Mouse (Mus musculus) kidney, embryonic 14.5 days (tissue): Measurements from ENCODE around the gene Rnf10. TPM values are rescaled to one million over a fixed set of nuclear protein-coding genes. Genes with fewer than 3 reads are reported as not detected.

Experiments used
- ATAC-seq: fragments of 200-750 bp; cut with Nextera tagmentation; 2 replicates; pipeline ENCODE4 v1.8.0; 2017; ENCODE audit warnings: moderate number of reproducible peaks, mild to moderate bottlenecking, moderate TSS enrichment, moderate library complexity; ENCODE audit not compliant: low FRiP score, low TSS enrichment
- H3K27ac ChIP-seq: fragments of 300-500 bp; sonication (generic); 2 replicates; pipeline ENCODE4 v1.5.1; 2014; ENCODE audit warnings: low read depth, mild to moderate bottlenecking, low read length, moderate library complexity, mixed read lengths
- H3K27me3 ChIP-seq: fragments of 300-500 bp; sonication (generic); 2 replicates; pipeline ENCODE4 v1.6.1; 2014; ENCODE audit warnings: mild to moderate bottlenecking, low read length; ENCODE audit not compliant: control insufficient read depth, insufficient read depth
- H3K36me3 ChIP-seq: fragments of 300-500 bp; sonication (generic); 2 replicates; pipeline ENCODE4 v1.6.1; 2014; ENCODE audit warnings: low read length, mixed read lengths; ENCODE audit not compliant: control insufficient read depth, insufficient read depth
- H3K4me1 ChIP-seq: fragments of 300-500 bp; sonication (generic); 2 replicates; pipeline ENCODE4 v1.6.1; 2014; ENCODE audit warnings: low read length, mixed read lengths; ENCODE audit not compliant: control insufficient read depth, insufficient read depth
- H3K4me2 ChIP-seq: fragments of 300-500 bp; sonication (generic); replicated peaks from 2 replicates; pipeline ENCODE4 v1.6.1; 2014; ENCODE audit warnings: low read depth, mild to moderate bottlenecking, low read length
- H3K4me3 ChIP-seq: fragments of 300-500 bp; sonication (generic); 2 replicates; pipeline ENCODE4 v1.5.1; 2014; ENCODE audit warnings: mild to moderate bottlenecking, low read length
- H3K9ac ChIP-seq: fragments of 300-500 bp; sonication (generic); 2 replicates; pipeline ENCODE4 v1.6.1; 2014; ENCODE audit warnings: low read depth, mild to moderate bottlenecking, low read length, moderate library complexity
- H3K9me3 ChIP-seq: fragments of 300-500 bp; sonication (generic); 2 replicates; pipeline ENCODE4 v1.6.1; 2016; ENCODE audit warnings: low read length; ENCODE audit not compliant: control insufficient read depth
- WGBS: fragments of 180-500 bp; shearing (Covaris S2); extraction: QIAGEN DNeasy Blood & Tissue Kit; methylation state at CpG from one replicate; pipeline ENCODE4 v1.1.7; 2014; 5-methylcytosine and 5-hydroxymethylcytosine counted together
- polyA plus RNA-seq: library from polyadenylated mRNA; unstranded; fragments of >200 nt; fragmentation: Nextera tagmentation; extraction: Ambion mirVana; gene quantifications from 2 replicates; pipeline ENCODE4 v1.2.1, GENCODE M21; 2014

The Rnf10 gene
- polyA plus RNA-seq, 1 experiment from 2014 or later: 81.9 TPM

GRCm38 (mm10) chr5:115278785-115279184, 6.1 kb upstream of the Rnf10 start:
- Histone ChIP-seq H3K9me3 (no peaks in the 10 kb centered on the region), H3K9ac (no peak overlapping the region), H3K27ac (no peak overlapping the region), H3K4me3 (no peak overlapping the region), H3K27me3 (no peaks in the 10 kb centered on the region), H3K4me2 (no peak overlapping the region), H3K36me3 (peaks cover 6% of the 10 kb centered on the region), H3K4me1 (peaks cover 5% of the 10 kb centered on the region)
- ATAC-seq: no peak
- WGBS: 60% methylated on average over 2 of the region's 2 CpGs

GRCm38 (mm10) chr5:115278053-115278452, 5.4 kb upstream of the Rnf10 start:
- Histone ChIP-seq H3K27ac (no peak overlapping the region), H3K4me1 (peaks cover 8% of the 10 kb centered on the region), H3K9ac (no peak overlapping the region), H3K27me3 (no peaks in the 10 kb centered on the region), H3K9me3 (no peaks in the 10 kb centered on the region), H3K4me3 (no peak overlapping the region), H3K36me3 (no peaks in the 10 kb centered on the region), H3K4me2 (no peak overlapping the region)
- WGBS: 86% methylated on average over 1 of the region's 1 CpGs
- no peak for ATAC-seq

DNA sequence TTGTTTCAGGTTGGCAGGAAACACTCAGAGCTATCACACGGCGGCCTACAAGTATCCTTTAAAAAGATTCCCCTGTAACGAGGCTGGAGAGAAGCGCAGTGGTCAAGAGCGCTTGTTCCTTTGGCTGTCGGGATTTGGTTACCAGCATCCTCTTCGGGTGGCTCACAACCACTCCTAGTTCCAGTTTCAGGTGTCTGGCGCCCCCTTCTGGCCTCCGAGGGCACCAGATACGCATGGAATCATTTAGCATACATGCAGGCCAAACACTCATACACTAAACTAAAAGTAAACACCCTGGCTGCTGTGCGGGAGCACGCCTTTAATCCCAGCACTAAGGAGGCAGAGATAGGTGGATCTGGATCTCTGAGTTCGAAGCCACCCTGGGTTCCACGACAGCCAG, 3.3 kb upstream of the Rnf10 start:
- H3K4me1 ChIP-seq: peaks cover 13% of the 10 kb centered on the region
- WGBS: 44% methylated on average over 14 of the region's 14 CpGs
- no peaks in the 10 kb centered on the region for H3K27me3 ChIP-seq
- no peak overlapping the region for H3K4me2 ChIP-seq
- H3K4me3 ChIP-seq: no peak overlapping the region
- H3K36me3 ChIP-seq: no peaks in the 10 kb centered on the region
- H3K9me3 ChIP-seq: no peaks in the 10 kb centered on the region
- no peak for ATAC-seq
- no peak overlapping the region for H3K9ac ChIP-seq
- H3K27ac ChIP-seq: no peak overlapping the region

- Histone ChIP-seq H3K36me3 (peaks cover 4% of the 10 kb centered on the region; the same call in 1 of the 2 replicates), H3K4me1 (peaks cover 21% of the 10 kb centered on the region)
- WGBS: 83% methylated on average over 1 of the region's 1 CpGs
Observed at GRCm38 (mm10) chr5:115274771-115275170, 2.1 kb upstream of the Rnf10 start.

DNA sequence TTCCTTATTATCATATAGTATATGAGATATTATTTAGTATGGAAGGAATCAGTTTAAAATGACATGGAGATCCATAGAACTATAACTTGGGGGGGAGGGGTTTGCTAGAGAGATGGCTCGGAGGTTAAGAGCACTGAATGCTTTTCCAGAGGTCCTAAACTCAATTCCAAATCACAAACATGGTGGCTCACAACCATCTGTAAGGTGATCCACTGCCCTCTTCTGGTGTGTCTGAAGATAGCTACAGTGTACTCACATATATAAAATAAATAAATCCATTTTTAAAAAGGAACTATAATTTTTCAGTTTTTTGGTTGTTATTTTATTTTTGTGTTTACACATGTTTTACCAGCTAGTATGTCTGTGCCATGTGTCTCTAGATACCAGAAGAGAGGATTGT, 1.7 kb upstream of the Rnf10 start:
- ATAC-seq: no peak
- WGBS: 79% methylated on average over 1 of the region's 1 CpGs
- Histone ChIP-seq H3K4me2 (no peak overlapping the region), H3K27me3 (no peaks in the 10 kb centered on the region), H3K4me1 (peaks cover 24% of the 10 kb centered on the region), H3K36me3 (peaks cover 7% of the 10 kb centered on the region; the same call in 1 of the 2 replicates), H3K9ac (no peak overlapping the region), H3K9me3 (no peaks in the 10 kb centered on the region), H3K27ac (no peak overlapping the region), H3K4me3 (no peak overlapping the region)

More at GRCm38 (mm10) chr5:115274771-115275170, 2.1 kb upstream of the Rnf10 start:
- Histone ChIP-seq H3K9ac (no peak overlapping the region), H3K27me3 (no peaks in the 10 kb centered on the region), H3K4me2 (no peak overlapping the region), H3K27ac (no peak overlapping the region), H3K9me3 (no peaks in the 10 kb centered on the region), H3K4me3 (no peak overlapping the region)
- no peak for ATAC-seq

GRCm38 (mm10) chr5:115273549-115274135, 944 bp upstream of the Rnf10 start:
- Histone ChIP-seq H3K27ac (no peak overlapping the region), H3K9me3 (no peaks in the 10 kb centered on the region), H3K27me3 (no peaks in the 10 kb centered on the region), H3K4me3 (no peak overlapping the region), H3K36me3 (peaks cover 10% of the 10 kb centered on the region), H3K4me2 (no peak overlapping the region; the same call in 1 of the 2 replicates), H3K9ac (peak overlapping the region; percentile 96; the same call in 1 of the 2 replicates), H3K4me1 (peaks cover 27% of the 10 kb centered on the region)
- no peak for ATAC-seq
- 83% methylated on average over 6 of the region's 6 CpGs for WGBS

DNA sequence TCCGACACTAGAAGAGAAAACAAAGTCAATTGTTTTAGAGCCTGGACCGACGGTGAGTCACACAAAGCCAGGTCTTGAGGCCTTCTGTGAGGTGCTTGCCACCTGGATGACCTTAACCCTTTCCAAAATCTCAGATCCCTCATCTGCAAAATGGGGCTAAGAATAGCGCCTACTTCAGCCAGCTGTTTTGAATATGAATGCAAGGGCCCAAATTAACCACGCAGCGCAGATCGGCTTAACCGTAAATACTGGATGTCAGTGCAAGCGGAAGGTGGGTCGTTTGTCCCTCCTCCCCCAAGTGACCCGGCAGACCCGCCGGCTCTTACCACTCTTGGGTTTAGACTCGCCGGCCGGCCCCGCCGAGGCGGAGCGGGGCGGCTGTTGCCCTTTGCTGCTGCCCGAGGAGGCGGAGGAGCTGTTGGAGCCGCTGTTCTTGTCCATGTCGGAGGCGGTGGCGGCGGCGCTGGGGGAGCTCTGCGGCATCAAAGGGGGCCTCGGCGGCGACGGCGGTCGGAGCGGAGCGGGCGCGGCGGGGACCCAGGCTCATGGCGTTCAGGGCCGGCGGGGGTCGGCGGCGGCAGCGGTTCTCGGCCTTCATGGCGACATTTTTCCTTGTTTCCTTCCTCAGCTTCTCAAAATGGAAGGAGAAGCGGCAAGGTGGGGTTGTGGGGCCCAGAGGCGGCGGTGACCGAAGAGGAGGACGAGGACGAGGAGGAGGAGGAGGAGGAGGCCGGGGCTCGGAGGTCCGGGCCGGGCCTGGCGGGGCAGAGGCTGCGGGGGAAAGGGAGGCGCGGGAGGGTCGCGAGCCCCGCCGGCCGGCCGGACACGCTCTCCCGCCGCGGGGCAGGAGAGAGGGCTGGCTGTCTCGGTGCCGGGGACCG, 527 bp downstream of the Rnf10 start:
- H3K27ac ChIP-seq: peak overlapping the region; percentile 83
- H3K27me3 ChIP-seq: no peaks in the 10 kb centered on the region
- ATAC-seq: peak; percentile 63
- H3K4me2 ChIP-seq: peak overlapping the region; percentile 89
- peak overlapping the region; percentile 96 for H3K9ac ChIP-seq
- H3K4me1 ChIP-seq: peaks cover 27% of the 10 kb centered on the region
- no peaks in the 10 kb centered on the region for H3K9me3 ChIP-seq
- H3K4me3 ChIP-seq: peak overlapping the region; percentile 98
- H3K36me3 ChIP-seq: peaks cover 13% of the 10 kb centered on the region
- under 1% methylated on average over 71 of the region's 77 CpGs for WGBS

GRCm38 (mm10) chr5:115269969-115270368, 2.7 kb downstream of the Rnf10 start:
- peak overlapping the region; percentile 89 for H3K4me2 ChIP-seq
- H3K9me3 ChIP-seq: no peaks in the 10 kb centered on the region
- WGBS: 82% methylated on average over 1 of the region's 1 CpGs
- no peak overlapping the region for H3K27ac ChIP-seq
- peaks cover 27% of the 10 kb centered on the region for H3K4me1 ChIP-seq
- H3K36me3 ChIP-seq: peaks cover 22% of the 10 kb centered on the region
- ATAC-seq: no peak
- H3K4me3 ChIP-seq: peak overlapping the region; percentile 98; the same call in 1 of the 2 replicates
- no peaks in the 10 kb centered on the region for H3K27me3 ChIP-seq
- H3K9ac ChIP-seq: no peak overlapping the region; the same call in 1 of the 2 replicates

DNA sequence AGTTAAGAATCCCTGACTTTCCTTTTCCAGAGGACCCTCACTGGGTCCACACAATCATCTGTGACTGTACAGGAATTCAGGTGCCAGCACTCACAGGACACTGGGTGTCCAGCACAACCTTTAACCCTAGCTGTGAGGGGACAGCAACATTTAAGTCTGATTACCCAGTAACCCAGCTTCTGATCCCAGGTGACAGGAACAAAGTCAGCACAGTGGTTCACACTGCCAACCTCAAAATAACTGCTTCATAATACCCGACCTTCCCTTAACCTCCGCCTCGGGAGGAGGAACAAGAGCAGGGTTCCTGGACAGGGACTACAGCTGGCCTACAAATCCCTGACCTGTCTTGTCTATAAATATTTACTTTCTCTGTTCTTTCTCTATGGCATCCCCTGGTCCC, 4.4 kb downstream of the Rnf10 start:
- H3K4me2 ChIP-seq: no peak overlapping the region
- no peaks in the 10 kb centered on the region for H3K9me3 ChIP-seq
- peaks cover 25% of the 10 kb centered on the region for H3K4me1 ChIP-seq
- H3K9ac ChIP-seq: no peak overlapping the region
- no peak overlapping the region for H3K27ac ChIP-seq
- no peaks in the 10 kb centered on the region for H3K27me3 ChIP-seq
- no peak for ATAC-seq
- peaks cover 25% of the 10 kb centered on the region for H3K36me3 ChIP-seq
- WGBS: 64% methylated on average over 3 of the region's 3 CpGs
- H3K4me3 ChIP-seq: no peak overlapping the region
